Mouse (Mus musculus) lung, postnatal 4 days (tissue): Measurements from ENCODE around the gene Gbgt1.

Experiments used
- DNase-seq, 2 experiments: peaks; one replicate each; pipeline ENCODE4 v3.0.0; 2021

The Gbgt1 gene

DNA sequence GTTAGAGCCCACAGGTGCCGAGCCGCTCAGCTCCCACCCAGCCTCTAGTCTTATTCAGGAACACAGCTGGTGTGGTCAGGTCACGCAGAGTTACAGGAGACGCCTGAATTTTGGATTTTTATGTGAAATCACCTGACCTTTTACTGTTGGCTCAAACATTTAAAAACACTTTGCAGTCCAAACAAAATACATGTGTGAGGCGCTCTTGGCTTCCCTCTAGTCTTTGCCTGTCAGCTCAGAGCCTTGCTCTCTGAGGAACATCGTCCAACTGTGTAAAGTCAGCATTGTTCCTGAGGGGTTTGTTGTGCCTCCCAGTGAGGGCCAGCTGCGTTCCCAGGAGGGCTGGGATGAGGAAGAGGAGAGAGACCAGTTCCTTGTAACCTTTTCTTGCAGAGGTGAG is 33.6 kb downstream of the Gbgt1 start:
- DNase-seq, result no peak

DNA sequence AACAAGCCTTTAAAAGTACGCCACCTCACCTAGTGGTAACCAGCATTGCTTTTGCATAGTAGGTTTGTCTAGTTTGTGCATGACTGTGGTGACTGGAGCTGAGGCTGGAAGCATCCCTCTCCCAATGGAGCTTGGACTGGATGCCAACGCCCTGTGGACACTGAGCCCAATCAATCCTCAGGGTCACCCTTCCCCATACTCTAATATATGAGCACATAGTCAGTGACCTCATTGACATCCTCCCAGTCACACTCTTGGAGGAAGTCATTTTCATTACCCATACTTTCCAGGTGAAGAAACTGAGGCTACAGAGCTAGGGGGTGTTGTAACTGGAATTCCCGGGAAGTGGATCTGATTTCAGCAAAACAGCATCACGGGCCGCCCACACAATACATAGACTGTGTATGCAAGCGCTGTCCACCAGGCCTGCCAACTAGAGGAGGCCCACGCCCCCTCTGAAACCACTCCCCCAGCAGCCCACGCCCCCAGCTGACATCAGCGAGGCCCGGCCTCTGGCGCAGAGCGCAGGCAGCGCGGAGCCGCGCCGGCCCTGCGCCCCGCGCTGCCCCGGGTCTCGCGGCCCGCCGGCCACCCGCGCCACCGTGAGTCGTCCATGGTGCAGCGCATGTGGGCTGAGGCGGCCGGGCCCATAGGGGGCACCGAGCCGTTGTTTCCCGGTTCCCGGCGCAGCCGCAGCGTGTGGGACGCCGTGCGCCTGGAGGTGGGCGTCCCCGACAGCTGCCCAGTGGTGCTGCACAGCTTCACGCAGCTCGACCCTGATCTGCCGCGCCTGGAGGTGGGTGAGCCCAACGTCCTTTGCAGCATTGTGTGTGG is 36.5 kb downstream of the Gbgt1 start:
- DNase-seq, result peak; percentile 93 to 94

DNA sequence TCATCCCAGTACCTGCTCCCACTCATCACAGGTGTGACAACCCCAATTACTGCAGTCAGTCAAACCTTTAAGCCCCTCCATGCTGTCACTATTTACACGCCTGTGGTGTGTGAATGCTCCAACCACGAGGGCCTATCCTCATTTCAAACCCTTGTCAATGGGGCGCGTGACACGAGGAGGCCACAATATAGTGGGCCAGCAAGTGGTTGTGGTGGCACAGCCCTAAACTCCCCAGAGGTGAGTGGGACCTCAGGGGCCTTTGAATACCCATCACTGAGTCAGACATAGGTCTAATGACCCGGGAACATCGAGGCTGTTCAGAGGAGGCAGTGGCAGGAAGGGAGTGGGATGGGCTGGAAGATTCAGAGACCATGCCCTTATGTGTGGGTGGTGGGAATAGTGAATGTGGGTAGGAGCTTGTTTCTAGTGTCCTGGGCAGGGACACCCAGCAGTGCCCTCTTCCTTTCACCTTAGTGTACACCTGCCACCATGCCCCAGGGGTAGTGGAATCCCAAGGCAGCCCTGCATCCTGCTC is 37.3 kb downstream of the Gbgt1 start:
- no peak for DNase-seq

DNA sequence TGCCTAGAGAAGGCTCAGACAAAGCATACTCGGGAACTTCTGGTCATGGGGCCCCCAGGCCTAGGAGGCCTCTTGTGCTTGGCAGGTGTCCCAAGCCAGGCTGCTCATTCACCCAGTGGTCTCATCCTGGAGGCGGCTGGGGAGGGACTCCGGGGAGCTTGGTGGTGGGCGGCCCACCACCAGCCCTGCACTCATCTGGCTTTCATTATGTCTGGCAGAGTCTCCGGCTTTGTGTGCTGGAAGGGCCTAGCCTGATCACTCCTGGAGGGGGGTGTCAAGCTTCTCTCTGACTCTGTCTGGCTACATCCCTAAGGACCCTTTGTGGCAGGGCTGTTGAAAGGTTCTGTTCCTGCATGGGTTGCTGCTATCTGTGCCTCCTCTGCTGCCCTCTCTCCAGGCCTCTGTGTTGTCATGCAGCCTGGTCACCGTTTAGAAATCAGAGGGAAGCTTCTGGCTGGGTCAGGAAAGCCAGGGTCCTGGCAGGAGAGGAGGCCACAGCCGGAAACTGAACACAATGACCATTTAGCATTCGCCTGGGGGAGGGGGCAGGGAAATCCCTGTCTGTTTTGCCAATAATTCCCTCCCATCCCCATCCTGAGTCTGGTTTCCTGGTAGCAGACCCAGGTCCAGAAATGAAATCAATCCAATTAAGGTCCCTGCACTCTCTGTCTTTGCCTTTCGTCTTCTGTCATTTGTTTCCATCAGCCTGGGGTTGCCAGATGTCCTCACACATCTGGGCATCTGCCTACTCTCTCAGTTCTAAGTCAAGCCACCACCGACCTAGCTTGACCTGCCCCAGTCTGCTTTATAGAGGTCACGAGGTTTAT is 38.0 kb downstream of the Gbgt1 start:
- DNase-seq, result peak; percentile 70 to 79

DNA sequence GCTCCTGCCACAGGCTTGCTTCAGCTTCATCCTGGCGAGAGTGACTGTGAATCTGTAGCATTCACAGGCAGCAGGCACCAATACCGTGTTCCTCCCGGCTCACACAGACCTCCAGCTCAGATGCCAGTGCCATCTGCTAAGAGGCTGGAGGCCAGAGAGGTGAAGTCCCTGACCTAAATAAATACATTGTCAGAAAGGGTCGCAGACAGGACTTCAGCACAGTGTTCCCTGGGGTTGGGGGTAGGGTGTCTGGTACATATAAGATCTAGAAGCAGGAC is 38.5 kb downstream of the Gbgt1 start:
- no peak for DNase-seq

DNA sequence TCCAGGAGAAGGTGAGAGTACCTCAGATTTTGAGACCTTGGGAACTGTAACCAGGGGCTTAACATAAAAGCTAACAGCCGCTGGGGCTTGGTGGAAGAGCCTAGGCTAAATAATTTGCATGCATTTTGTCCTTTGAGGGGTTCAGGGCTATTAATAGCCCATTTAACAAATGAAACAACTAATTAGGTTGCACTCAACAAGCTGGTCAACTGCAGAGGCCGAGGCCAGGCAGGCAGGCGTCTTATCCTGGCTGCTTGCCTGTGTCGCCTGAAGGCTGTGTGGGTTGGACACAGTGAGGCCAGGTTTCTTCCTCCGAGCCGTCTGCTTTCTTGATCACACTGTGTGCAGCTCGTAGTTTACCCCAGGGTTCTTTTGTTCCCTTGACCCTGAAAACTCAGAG is 39.0 kb downstream of the Gbgt1 start:
- DNase-seq, result peak; percentile 38 to 74

DNA sequence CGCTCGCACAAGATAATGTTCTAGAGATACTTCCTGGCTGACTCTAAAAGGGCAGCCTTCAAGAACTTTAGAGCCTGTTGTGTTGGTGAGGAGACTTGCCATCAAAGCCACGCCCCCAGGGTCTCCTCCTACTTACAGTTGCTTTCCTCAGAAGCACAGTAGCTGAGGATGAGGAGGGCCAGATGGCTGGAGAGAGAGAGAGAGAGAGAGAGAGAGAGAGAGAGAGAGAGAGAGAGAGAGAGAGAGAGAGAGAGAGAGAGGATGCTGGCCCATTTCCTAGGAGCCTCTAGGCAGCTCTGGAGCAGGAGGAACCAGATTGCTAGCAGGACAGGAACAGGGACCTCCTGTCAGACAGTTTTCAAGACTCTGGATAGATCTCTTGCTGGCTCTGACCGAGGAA is 39.5 kb downstream of the Gbgt1 start:
- peak; percentile 56 to 79 for DNase-seq

DNA sequence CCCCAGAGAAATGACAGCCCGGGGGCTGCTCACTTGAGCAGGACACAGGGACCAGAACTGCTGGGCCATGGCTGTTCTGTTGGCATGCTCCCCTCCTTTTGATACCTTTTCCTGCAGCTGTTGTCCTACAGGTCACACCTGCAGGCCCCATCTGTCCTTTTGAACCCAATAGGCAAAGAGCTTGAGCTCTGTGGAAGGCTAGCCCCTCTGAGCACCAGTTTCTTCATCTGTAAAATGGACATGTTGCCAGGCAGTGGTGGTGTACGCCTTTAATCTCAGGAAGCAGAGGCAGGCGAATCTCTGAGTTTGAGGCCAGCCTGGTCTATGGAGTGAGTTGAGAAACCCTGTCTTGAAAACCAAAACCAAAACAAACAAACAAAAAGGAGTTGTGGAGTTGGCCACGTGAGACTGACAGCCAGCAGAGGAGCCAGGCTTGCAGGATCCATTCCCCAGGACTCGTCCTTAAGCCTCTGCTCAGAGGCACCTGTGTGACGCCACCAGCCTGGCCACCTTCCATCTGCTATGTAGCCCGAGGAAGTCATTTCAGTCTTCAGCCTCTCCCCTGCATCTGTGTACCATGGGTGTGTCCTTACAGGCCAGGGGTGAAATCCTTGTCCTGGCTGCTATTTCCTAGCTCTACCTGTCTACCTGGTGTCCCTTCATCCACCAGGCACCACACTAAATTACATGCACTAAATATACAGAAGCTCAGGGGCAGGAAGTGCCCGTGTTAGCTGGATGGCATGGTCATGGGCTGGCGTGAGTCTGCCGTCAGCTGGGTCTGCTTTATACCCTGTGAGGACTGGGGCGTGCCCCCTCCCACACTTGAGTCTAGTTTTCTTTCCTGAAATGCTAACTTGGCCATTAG is 40.3 kb downstream of the Gbgt1 start:
- DNase-seq, result no peak

DNA sequence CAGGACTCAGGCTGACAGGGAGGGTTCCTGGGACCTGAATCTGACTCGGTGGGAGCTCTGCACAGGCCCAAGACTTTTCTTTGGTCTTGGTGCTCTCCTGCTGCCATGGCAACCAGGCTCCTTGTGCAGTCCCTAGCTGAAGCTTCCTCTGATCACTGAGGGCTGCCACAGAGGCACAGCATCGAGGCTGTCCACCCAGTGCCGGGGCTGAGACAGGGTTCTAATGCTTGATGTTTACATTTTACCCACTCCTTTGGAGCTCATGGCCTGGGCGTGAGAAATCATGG is 40.9 kb downstream of the Gbgt1 start:
- DNase-seq, result no peak

DNA sequence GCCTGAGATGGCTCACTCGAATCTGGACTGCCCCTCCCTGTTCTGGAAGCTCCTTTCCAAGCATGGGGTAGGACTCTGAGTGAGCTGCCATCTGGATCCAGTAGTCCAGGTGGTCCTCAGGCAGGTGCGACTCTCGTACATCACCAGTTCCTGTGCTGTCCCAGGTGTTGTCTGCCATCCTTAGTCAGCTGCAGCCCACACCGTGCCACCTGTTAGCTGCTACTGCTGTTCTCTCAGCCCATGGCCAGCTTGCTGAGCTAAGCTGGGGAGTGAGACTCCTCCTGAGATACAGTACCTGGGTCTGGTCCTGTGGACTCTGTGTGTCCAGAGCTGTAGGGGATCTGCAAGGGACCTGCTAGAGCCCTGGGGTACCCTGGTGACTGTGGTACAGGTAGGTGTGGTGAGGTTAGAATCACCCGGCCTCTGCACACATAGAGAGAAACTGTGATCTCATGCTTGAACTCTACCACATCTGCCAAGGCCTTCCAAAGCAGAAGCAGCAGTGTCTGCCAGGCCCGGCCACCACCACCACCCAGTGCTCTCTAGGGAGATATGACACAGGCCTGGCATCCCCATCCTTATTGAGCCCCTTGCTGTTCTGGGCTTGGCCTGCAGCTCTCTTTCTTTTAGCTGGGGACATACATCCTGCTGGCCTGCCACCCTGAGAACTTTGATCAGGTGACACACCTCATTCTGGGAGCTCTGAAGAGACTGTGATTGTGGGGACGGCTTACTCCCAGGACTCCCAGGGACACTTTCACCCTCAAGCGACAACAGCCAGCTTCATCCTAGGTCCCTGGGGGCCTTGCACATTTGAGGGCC is 41.5 kb downstream of the Gbgt1 start:
- no peak for DNase-seq

DNA sequence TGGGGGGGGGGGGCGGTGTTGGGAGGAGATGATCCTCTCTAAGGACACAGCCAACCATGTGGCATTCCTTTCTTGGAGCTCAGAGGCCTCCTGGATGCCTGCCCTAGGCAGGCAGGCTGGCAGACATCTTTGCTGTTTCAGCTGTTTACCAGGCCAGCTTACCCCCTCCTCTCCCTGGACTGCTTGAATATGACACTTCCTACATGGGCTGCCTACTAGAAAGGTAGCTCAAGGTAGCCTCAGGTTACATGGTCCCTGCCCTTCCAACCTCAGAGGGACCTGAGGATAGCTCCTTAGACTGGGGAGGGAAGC is 42.1 kb downstream of the Gbgt1 start:
- DNase-seq, result no peak

DNA sequence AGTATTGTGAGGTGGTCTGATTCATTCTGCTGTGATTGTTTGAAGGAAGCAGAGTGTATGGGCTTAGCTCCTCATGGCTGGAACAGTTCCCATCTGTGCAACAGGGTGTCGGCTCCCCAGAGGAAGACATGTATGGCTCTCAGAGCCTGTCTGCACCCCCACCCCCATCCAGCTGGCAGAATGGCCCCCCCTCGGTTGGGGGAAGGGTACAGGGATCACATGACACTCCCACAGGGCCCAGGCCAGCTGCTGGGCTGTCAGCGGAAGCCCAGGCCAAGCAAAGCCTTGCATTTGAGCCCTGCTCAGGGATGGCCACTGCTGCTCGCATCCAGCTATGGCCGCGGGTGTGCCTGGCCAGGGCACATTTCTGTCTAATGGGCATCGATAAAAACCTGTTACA is 42.5 kb downstream of the Gbgt1 start:
- DNase-seq, result peak; percentile 79 to 91

DNA sequence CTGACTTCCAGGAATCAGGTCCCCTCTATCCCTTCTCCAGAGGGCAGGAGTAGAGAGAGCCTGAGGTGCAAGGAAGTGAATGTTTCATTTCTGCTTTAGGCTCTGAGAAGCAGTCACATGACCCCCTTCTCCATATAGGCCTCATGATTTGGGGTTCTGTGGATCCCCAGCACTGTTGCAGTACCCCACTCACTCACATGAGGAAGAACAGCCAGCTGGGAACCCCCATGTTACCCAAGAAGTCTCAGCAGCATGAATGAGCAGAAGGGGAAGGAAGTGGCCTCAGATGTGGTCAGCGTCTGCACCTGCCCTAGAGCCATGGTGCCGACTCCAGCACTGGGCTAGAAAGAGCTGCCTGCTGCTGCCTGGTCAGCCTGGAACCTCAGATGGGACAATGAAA is 43.3 kb downstream of the Gbgt1 start:
- peak; percentile 62 to 63 for DNase-seq

DNA sequence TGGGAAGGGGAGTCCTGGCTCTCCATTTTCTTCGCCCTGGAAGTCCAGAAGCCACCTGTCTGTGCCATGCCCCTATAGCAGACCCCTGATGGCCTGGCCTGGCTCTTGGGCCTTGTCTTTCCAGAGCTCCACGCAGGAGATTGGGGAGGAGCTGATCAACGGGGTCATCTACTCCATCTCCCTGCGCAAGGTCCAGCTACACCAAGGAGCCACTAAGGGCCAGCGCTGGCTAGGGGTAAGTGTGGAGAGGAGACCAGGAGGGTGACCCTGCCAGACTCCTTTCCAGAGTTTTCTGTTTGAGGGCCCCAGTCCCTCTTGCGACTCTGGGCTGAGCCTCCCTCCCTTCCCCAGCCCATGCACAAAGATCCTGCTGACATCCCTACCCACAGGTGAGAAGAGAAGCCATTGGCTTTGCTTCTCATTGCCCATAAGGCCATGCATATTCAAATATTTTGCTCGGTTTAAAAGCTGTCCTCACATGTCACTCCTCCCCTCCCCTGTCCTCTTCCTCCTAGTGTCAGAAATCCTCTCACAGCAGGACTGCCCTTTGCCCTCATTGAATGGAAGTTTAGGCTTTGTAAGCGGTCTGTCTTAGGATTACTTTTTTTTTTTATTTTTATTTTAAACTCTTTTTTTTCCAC is 44.0 kb downstream of the Gbgt1 start:
- no peak for DNase-seq

DNA sequence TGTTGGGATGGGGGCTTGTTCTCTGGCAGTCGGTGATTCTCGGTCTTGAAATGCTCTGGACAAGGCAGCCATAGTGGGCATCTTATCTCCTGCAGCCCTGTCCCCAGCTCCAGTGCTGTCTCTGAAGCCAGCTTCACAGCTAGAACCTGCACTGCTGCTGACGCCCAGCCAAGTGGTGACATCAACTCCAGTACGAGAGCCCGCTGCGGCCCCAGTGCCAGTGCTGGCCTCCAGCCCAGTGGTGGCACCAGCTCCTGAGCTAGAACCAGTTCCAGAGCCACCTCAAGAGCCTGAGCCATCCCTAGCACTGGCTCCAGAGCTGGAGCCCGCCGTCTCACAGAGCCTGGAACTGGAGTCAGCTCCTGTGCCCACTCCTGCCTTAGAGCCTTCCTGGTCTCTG is 47.2 kb downstream of the Gbgt1 start:
- no peak for DNase-seq

DNA sequence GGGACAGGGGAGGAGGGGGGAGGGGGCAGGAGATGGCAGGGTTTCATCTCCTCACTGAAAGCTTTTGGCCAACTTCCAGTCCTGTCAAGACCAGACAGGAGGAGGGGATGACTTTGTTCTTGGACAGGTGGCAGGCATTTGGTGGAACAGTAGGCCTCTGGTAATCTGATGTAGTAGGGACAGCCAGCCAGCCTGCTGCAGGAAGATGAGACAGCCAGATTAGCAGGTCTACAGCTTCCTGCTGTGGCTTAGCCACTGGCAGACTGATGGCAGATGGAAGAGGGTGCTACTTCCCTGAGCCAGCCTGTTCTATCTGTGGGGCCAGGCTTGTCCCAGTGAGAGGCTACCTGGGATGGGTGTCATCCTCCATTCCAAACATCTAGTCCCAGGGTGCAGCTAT is 49.3 kb downstream of the Gbgt1 start:
- no peak for DNase-seq

DNA sequence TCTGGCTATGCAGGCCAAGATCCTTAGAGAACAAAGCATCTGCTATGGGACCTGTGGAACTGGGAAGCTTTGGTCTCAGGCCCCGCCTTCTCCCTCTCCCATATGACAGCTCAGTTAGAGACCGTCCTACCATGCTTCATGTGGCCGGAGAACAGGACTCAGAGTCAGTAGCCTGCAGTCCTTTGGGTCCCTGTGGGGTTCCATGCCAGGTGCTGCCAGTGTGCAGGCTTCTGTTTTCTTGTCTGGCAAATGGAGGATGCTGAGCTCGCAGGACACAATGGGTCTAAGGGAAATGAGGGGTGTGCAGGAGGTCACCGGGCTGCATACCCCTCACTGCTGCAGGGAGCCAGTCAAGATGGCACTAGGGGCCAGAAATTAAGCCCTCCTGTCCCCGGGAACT is 49.9 kb downstream of the Gbgt1 start:
- DNase-seq, result no peak

DNA sequence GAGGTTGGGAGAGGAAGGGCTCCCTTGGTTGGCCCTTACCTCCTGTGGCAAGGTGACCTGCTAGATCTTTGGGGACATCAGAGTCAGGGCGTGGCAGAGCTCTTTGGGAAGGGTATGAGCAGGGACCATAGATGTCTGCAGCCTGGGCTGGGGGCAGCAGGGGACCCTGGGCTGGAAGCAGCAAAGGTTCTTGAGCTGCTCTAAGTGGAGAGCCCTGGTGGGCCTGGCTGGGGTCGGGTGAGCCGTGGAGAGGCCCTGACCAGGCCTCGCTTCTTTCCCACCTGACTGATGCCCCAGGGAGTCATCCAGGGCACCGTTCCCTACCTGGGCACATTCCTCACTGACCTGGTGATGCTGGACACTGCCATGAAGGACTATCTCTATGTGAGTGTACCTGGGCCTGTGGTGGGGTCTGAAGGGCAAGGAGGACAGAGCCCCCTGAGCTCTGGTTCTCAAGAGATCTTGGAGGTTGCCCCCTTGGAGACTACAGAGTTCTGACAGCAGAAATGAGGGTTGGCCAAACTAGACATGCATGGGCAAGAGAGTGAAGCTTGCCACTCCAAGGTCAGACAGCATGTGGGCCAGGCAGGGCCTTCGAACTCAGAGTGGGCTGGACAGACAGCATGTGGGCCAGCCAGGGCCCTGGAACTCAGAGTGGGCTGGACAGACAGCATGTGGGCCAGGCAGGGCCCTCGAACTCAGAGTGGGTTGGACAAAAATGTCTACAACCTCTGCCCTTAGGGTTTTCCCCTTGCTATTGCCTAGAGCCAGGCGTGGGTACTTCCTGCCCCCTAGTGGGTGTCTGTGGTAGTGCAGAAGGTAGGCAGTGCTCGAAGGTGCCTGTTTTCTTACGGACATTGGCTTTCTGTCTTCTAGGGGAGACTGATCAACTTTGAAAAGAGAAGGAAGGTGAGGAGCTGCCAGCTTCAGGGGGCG is 50.8 kb downstream of the Gbgt1 start:
- DNase-seq, result peak; percentile 80 to 91

DNA sequence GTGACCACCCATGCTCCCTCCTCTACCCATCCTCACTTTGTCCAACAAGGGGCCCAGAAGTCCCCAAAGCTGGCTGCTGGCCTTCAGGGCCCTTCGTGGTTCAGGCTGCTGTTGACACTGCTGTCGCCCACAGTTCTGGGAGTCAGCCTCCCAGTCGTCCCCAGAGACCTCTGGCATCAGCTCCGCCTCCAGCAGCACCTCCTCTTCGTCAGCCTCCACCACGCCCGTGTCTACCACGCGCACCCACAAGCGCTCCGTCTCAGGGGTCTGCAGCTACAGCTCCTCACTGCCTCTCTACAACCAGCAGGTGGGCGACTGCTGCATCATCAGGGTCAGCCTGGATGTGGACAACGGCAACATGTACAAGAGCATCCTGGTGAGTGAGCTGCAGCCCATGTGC is 52.5 kb downstream of the Gbgt1 start:
- no peak for DNase-seq

DNA sequence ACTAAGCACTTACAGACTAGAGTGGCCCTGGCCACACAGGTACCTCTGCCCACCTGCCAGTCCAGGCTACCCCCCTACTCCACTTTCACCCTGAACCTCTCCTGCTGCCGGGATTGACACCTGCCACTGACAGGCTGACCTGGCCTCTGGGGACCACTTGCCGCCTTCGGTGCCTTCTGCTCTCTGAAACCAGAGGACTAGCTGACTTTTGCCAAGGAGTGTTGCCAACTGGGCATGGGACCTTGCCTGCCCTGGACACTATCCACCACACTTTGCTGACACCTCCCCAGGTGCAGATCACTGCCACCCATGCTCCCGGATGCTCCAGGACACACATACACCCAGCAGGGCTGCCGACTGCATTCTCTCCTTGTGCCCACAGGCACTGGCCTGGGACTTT is 55.6 kb downstream of the Gbgt1 start:
- DNase-seq, result no peak
